Mouse (Mus musculus) midbrain, postnatal 0 days (tissue): ENCODE measurements around the gene Dzank1. TPM values are rescaled to one million over a fixed set of nuclear protein-coding genes. Genes with fewer than 3 reads are reported as not detected.

Experiments
- ATAC-seq: fragments of 200-750 bp; cut with Nextera tagmentation; 2 replicates; pipeline ENCODE4 v1.8.0; 2017; ENCODE audit warnings: moderate number of reproducible peaks, mild to moderate bottlenecking, moderate TSS enrichment, moderate library complexity; ENCODE audit not compliant: low FRiP score
- DNase-seq: peaks from one replicate; pipeline ENCODE4 v3.0.0-alpha.2; 2015; ENCODE audit warnings: low spot score
- H3K27ac ChIP-seq: fragments of 300-500 bp; sonication (generic); 2 replicates; pipeline ENCODE4 v1.5.1; 2014; ENCODE audit warnings: low read depth, mild to moderate bottlenecking, low read length, mixed read lengths
- H3K27me3 ChIP-seq: fragments of 300-500 bp; sonication (generic); 2 replicates; pipeline ENCODE4 v1.6.1; 2014; ENCODE audit warnings: low read length, control low read depth, mixed read lengths; ENCODE audit not compliant: insufficient read depth
- H3K36me3 ChIP-seq: fragments of 300-500 bp; sonication (generic); 2 replicates; pipeline ENCODE4 v1.6.1; 2014; ENCODE audit warnings: low read length, control low read depth, mixed read lengths; ENCODE audit not compliant: insufficient read depth
- H3K4me1 ChIP-seq: fragments of 300-500 bp; sonication (generic); 2 replicates; pipeline ENCODE4 v1.6.1; 2014; ENCODE audit warnings: mild to moderate bottlenecking, control low read depth, antibody characterized with exemption, low read length, mixed read lengths; ENCODE audit not compliant: insufficient read depth
- H3K4me2 ChIP-seq: fragments of 300-500 bp; sonication (generic); 2 replicates; pipeline ENCODE4 v1.6.1; 2014; ENCODE audit warnings: low read depth, mild to moderate bottlenecking, low read length, mixed read lengths; ENCODE audit not compliant: poor library complexity, severe bottlenecking
- H3K4me3 ChIP-seq: fragments of 300-500 bp; sonication (generic); 2 replicates; pipeline ENCODE4 v1.5.1; 2014; ENCODE audit warnings: low read depth, mild to moderate bottlenecking, low read length, moderate library complexity
- H3K9ac ChIP-seq: fragments of 300-500 bp; sonication (generic); replicated peaks from 2 replicates; pipeline ENCODE4 v1.6.1; 2014; ENCODE audit warnings: mild to moderate bottlenecking, low read length, moderate library complexity, mixed read lengths; ENCODE audit not compliant: poor library complexity, severe bottlenecking
- H3K9me3 ChIP-seq: fragments of 300-500 bp; sonication (generic); 2 replicates; pipeline ENCODE4 v1.6.1; 2016; ENCODE audit warnings: low read length, control low read depth
- CTCF ChIP-seq: IDR thresholded peaks from 2 replicates; pipeline ENCODE4 v1.5.1; 2016; ENCODE audit warnings: antibody characterized with exemption, mild to moderate bottlenecking
- WGBS: fragments of 180-500 bp; shearing (Covaris S2); extraction: QIAGEN DNeasy Blood & Tissue Kit; methylation state at CpG from one replicate; pipeline ENCODE4 v1.1.7; 2014; 5-methylcytosine and 5-hydroxymethylcytosine counted together
- polyA plus RNA-seq: library from polyadenylated mRNA; unstranded; fragments of >200 nt; fragmentation: Nextera tagmentation; extraction: Ambion mirVana; gene quantifications from 2 replicates; pipeline ENCODE4 v1.2.1, GENCODE M21; 2015
- total RNA-seq: library from RNA; depleted of rRNA; stranded (reverse); fragments of >200 nt; gene quantifications from 2 replicates; pipeline ENCODE4 v1.2.3, GENCODE M21; 2014

The Dzank1 gene
- total and polyA plus RNA-seq, 2 experiments from 2014 or later: 22.9 to 31.0 TPM

DNA sequence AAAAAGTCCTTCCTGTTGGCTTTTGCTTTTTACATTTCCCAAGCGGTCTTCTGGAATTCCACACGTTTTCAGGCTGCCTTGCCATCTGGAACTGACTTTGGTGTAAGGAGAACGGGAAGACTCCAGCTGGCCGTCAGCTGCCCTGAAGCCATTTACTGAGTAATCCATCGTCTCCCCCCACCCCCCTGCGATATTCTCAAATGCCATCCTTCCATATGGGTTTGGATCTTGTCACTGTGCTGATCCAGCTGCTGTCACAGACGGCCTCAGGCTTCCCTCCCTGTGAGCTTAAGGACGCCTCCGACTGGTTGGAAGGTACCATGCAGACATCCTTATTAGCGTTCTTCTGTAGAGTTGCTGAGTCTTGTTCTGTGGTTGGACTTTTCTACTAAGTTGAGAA is 91.5 kb downstream of the Dzank1 start:
- no peak for TF ChIP-seq CTCF
- no peaks in the 10 kb centered on the region for H3K27me3 ChIP-seq
- no peak for ATAC-seq

DNA sequence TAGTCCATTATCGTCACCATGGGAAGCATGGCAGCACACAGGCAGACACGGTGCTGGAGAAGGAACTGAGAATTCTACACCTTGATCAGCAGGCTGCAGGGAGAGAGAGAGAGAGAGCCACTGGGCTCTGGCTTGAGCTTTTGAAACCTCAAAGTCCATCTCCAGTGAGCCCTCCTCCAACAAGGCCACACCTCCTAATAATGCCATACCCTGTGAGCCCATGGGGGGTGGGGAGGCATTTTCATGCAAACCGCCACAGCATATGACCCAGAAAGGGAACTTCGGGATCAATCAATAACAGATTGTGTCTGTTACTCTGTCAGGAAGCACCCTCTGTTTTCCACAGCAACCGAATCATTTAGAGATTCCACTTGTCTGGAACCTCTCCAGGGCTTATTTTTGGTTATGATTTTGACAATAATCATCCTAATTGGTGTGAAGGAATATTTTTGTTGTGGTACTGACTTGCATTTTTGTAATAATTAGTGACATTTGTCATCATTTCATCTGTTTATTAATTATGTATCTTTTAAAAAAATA is 95.9 kb downstream of the Dzank1 start:
- Histone ChIP-seq H3K9me3 (no peaks in the 10 kb centered on the region), H3K4me1 (no peaks in the 10 kb centered on the region), H3K27ac (no peak overlapping the region), H3K27me3 (no peaks in the 10 kb centered on the region), H3K4me2 (no peak overlapping the region), H3K4me3 (no peak overlapping the region), H3K9ac (no peak overlapping the region), H3K36me3 (no peaks in the 10 kb centered on the region)
- 80% methylated on average over 5 of the region's 5 CpGs for WGBS
- TF ChIP-seq CTCF: no peak
- DNase-seq (no peak), ATAC-seq (no peak)

More for the DNA sequence above, 91.5 kb downstream of the Dzank1 start:
- no peaks in the 10 kb centered on the region for H3K36me3 ChIP-seq
- no peak overlapping the region for H3K9ac ChIP-seq
- H3K9me3 ChIP-seq: no peaks in the 10 kb centered on the region
- no peak overlapping the region for H3K4me3 ChIP-seq
- 81% methylated on average over 10 of the region's 10 CpGs for WGBS
- no peak overlapping the region for H3K27ac ChIP-seq
- no peak for DNase-seq
- H3K4me1 ChIP-seq: no peaks in the 10 kb centered on the region
- H3K4me2 ChIP-seq: no peak overlapping the region

DNA sequence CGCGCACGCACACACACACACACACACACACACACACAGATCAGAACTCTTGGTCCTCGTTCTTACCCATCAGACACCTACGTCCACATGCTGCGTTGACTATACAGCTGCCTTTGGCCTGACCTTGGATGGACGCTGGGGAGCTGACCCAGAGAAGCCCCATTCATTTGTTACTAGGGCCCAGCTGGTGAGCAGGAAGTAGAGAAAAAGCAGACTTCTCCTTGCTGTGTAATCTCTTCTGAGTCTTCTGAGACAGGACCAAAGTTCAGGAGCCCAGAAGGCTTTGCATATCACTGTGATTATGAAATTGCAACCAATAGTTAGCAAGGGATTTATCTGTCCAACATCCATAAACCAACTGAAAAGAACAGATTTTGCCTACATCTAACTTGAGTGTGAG is 98.0 kb downstream of the Dzank1 start:
- no peak for TF ChIP-seq CTCF
- WGBS: 85% methylated on average over 7 of the region's 7 CpGs

DNA sequence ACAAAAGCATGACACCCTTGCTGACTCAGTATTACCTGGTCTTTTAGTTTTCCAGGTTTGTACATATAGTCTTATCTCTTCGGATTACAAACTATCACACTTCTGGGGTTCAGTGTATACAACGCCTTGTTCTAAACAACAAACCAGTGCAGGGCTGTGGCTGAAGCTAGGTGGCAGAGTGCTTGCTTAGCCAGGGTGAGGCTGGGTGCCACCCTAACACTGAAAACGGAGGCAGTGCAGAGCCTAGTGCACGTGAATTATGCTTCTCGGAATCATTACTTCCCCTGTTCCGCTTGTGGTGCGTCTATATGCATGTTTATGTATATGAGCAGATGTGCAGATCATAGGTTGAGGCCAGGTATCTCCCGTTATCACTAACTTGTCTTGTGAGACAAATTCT is 98.6 kb downstream of the Dzank1 start:
- Histone ChIP-seq H3K27me3 (no peaks in the 10 kb centered on the region), H3K36me3 (no peaks in the 10 kb centered on the region), H3K4me1 (no peaks in the 10 kb centered on the region), H3K4me2 (no peak overlapping the region), H3K9ac (no peak overlapping the region), H3K27ac (no peak overlapping the region), H3K4me3 (no peak overlapping the region), H3K9me3 (no peaks in the 10 kb centered on the region)
- no peak for TF ChIP-seq CTCF
- DNase-seq: no peak
- no peak for ATAC-seq
- 84% methylated on average over 8 of the region's 8 CpGs for WGBS

More for the DNA sequence above, 98.0 kb downstream of the Dzank1 start:
- Histone ChIP-seq H3K9me3 (no peaks in the 10 kb centered on the region), H3K36me3 (no peaks in the 10 kb centered on the region), H3K27ac (no peak overlapping the region), H3K4me3 (no peak overlapping the region), H3K4me2 (no peak overlapping the region), H3K9ac (no peak overlapping the region), H3K4me1 (no peaks in the 10 kb centered on the region), H3K27me3 (no peaks in the 10 kb centered on the region)
- ATAC-seq (no peak), DNase-seq (no peak)

DNA sequence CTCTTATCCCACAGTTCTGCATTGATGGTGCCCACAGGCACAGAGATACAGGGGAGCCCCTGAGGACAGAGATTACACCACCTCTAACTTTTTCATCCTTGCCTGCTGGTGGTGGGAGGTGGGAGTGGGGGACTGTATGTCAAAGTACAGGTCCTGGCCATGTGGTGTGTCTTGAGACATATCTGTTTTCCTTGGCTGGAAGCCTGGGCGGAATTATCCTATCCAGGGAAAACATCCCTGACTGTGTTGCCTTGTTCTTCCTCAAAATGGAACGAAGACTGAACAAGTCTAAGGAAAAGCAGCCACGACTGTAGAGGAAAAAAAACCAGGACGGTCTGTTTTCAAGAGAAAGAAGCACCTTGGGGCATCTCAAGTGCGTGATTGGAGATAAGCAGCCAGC is 99.4 kb downstream of the Dzank1 start:
- Histone ChIP-seq H3K4me2 (no peak overlapping the region), H3K36me3 (no peaks in the 10 kb centered on the region), H3K4me3 (no peak overlapping the region), H3K9ac (no peak overlapping the region), H3K4me1 (no peaks in the 10 kb centered on the region), H3K27me3 (no peaks in the 10 kb centered on the region), H3K9me3 (no peaks in the 10 kb centered on the region), H3K27ac (no peak overlapping the region)
- TF ChIP-seq CTCF: no peak
- no peak for ATAC-seq
- no peak for DNase-seq
- WGBS: 78% methylated on average over 5 of the region's 5 CpGs

DNA sequence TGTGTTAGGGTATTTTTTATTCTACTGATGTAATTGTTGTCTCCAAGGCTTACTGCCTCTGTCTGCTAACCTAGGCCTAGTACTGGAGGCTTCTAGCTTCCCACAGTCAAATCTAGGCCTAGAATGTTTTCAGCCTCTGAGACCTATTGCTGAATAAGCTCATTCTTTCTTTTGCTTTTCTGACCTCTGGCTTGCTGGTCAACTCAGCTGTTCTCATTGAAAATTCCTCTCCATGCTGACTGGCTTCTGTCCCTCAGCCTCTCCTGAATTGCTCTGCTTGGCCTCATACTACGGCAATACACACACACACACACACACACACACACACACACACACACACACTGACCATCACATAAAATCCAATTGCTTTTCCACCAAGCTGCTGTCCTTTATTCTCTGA is 101.5 kb downstream of the Dzank1 start:
- WGBS: 77% methylated on average over 1 of the region's 1 CpGs
- Histone ChIP-seq H3K4me1 (no peaks in the 10 kb centered on the region), H3K27ac (no peak overlapping the region), H3K27me3 (no peaks in the 10 kb centered on the region), H3K4me3 (no peak overlapping the region), H3K9ac (no peak overlapping the region), H3K9me3 (no peaks in the 10 kb centered on the region), H3K36me3 (no peaks in the 10 kb centered on the region), H3K4me2 (no peak overlapping the region)
- ATAC-seq (no peak), DNase-seq (no peak)
- TF ChIP-seq CTCF: no peak
